Mouse (Mus musculus) liver, embryonic 11.5 days (tissue): ENCODE measurements around the gene Apex1. TPM values are rescaled to one million over a fixed set of nuclear protein-coding genes. Genes with fewer than 3 reads are reported as not detected.
"Not testable (repeated sequence)": the region's sequence is repeated elsewhere in the genome, so short reads cannot be mapped to it uniquely, and the experiment has no call there.

Source experiments
- ATAC-seq: fragments of 200-750 bp; cut with Nextera tagmentation; replicated peaks from 2 replicates; pipeline ENCODE4 v1.8.0; 2017; ENCODE audit warnings: moderate number of reproducible peaks, mild to moderate bottlenecking, moderate TSS enrichment, moderate library complexity; ENCODE audit not compliant: low FRiP score
- DNase-seq: peaks from one replicate; pipeline ENCODE4 v3.0.0-alpha.2; 2017; ENCODE audit warnings: low spot score
- H3K27ac ChIP-seq: fragments of 300-500 bp; sonication (generic); 2 replicates; pipeline ENCODE4 v1.5.1; 2014; ENCODE audit warnings: mild to moderate bottlenecking, low read depth, low read length, control low read depth
- H3K27me3 ChIP-seq: fragments of 300-500 bp; sonication (generic); replicated peaks from 2 replicates; pipeline ENCODE4 v1.6.1; 2014; ENCODE audit warnings: low read length, mixed read lengths; ENCODE audit not compliant: control insufficient read depth, insufficient read depth
- H3K36me3 ChIP-seq: fragments of 300-500 bp; sonication (generic); 2 replicates; pipeline ENCODE4 v1.6.1; 2014; ENCODE audit warnings: mild to moderate bottlenecking, low read length, moderate library complexity, mixed read lengths; ENCODE audit not compliant: control insufficient read depth, insufficient read depth
- H3K4me1 ChIP-seq: fragments of 300-500 bp; sonication (generic); replicated peaks from 2 replicates; pipeline ENCODE4 v1.6.1; 2014; ENCODE audit warnings: low read length, mixed read lengths; ENCODE audit not compliant: control insufficient read depth, insufficient read depth
- H3K4me2 ChIP-seq: fragments of 300-500 bp; sonication (generic); 2 replicates; pipeline ENCODE4 v1.6.1; 2014; ENCODE audit warnings: mild to moderate bottlenecking, control low read depth, moderate library complexity
- H3K4me3 ChIP-seq: fragments of 300-500 bp; sonication (generic); 2 replicates; pipeline ENCODE4 v1.5.1; 2014; ENCODE audit warnings: low read depth, low read length, control low read depth
- H3K9ac ChIP-seq: fragments of 300-500 bp; sonication (generic); 2 replicates; pipeline ENCODE4 v1.6.1; 2014; ENCODE audit warnings: low read depth, low read length, control low read depth
- H3K9me3 ChIP-seq: fragments of 300-500 bp; sonication (generic); 2 replicates; pipeline ENCODE4 v1.6.1; 2016; ENCODE audit warnings: low read length, inconsistent platforms, mixed read lengths; ENCODE audit not compliant: control insufficient read depth
- WGBS: fragments of 180-500 bp; shearing (Covaris S2); extraction: QIAGEN DNeasy Blood & Tissue Kit; methylation state at CpG from one replicate; pipeline ENCODE4 v1.1.7; 2014; 5-methylcytosine and 5-hydroxymethylcytosine counted together
- polyA plus RNA-seq: library from polyadenylated mRNA; unstranded; fragments of >200 nt; fragmentation: Nextera tagmentation; extraction: Ambion mirVana; gene quantifications from 2 replicates; pipeline ENCODE4 v1.2.1, GENCODE M21; 2014

Gene Apex1
- polyA plus RNA-seq, 1 experiment from 2014 or later: 251 TPM

GRCm38 (mm10) chr14:50973054-50973453, 48.3 kb downstream of the Apex1 start:
- not testable (repeated sequence) for H3K4me1 ChIP-seq, H3K4me3 ChIP-seq, H3K9ac ChIP-seq, H3K9me3 ChIP-seq, H3K27ac ChIP-seq, H3K4me2 ChIP-seq, ATAC-seq, H3K36me3 ChIP-seq, H3K27me3 ChIP-seq, DNase-seq
- WGBS: 86% methylated on average over 5 of the region's 5 CpGs

DNA sequence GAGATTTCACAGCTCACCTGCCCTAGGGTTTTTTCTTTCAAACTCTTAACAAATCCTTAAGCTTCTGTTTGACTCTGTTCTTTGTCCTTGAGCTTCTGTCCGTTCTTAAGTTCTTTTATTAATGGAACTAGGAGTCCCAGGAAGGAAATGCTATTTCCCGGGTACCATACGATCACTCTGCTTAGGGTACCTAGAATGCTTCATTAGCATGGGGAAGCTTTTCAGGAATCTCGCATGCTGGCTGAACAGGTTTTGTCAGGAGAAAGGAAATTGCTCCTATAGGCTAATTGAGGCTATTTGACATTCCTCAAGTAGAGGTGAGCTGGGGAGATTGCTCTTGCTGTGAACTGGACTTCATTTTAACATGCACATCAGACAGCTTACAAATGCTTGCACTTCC, 48.9 kb downstream of the Apex1 start:
- ATAC-seq (no peak), DNase-seq (no peak)
- no peaks in the 10 kb centered on the region for H3K36me3 ChIP-seq
- no peak overlapping the region for H3K4me3 ChIP-seq
- 58% methylated on average over 4 of the region's 4 CpGs for WGBS
- H3K9me3 ChIP-seq: no peaks in the 10 kb centered on the region
- H3K4me1 ChIP-seq: 0 out of 2 replicates have a peak, but pooled peaks cover 7% of the 10 kb centered on the region
- H3K27me3 ChIP-seq: no peaks in the 10 kb centered on the region
- H3K27ac ChIP-seq: no peak overlapping the region
- no peak overlapping the region for H3K4me2 ChIP-seq
- no peak overlapping the region for H3K9ac ChIP-seq

DNA sequence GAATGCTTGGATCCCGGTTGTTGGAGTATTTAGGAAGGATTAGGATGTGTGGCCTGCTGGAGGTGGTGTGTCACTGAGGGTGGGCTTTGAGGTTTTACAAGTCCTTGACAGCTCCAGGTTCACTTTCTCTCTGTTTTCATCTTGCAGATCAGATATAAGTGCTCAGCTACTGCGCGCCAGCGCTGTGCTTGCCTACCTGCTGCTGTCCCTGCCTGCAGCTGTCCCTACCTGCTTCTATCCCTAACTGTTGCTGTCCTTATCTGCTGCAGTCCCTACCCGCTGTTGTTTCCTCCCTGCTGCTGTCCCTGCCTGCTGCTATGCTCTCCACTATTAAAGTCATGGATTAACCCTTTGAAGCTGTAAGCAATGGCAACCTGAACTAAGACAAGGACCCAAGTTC, 50.2 kb downstream of the Apex1 start:
- H3K4me3 ChIP-seq: no peak overlapping the region
- no peak overlapping the region for H3K9ac ChIP-seq
- no peaks in the 10 kb centered on the region for H3K27me3 ChIP-seq
- no peak overlapping the region for H3K27ac ChIP-seq
- DNase-seq: no peak
- H3K4me1 ChIP-seq: 0 out of 2 replicates have a peak, but pooled peaks cover 5% of the 10 kb centered on the region
- no peak for ATAC-seq
- H3K4me2 ChIP-seq: no peak overlapping the region
- WGBS: 42% methylated on average over 5 of the region's 5 CpGs
- no peaks in the 10 kb centered on the region for H3K36me3 ChIP-seq
- no peaks in the 10 kb centered on the region for H3K9me3 ChIP-seq

- ATAC-seq: no peak
- WGBS: 37% methylated on average over 9 of the region's 9 CpGs
- H3K36me3 ChIP-seq: no peaks in the 10 kb centered on the region
Measured at GRCm38 (mm10) chr14:50976674-50977073, 51.9 kb downstream of the Apex1 start.

More at GRCm38 (mm10) chr14:50976674-50977073, 51.9 kb downstream of the Apex1 start:
- Histone ChIP-seq H3K4me2 (no peak overlapping the region; the same call in 1 of the 2 replicates), H3K4me1 (no peaks in the 10 kb centered on the region), H3K4me3 (no peak overlapping the region), H3K9me3 (no peaks in the 10 kb centered on the region), H3K27me3 (no peaks in the 10 kb centered on the region), H3K27ac (no peak overlapping the region), H3K9ac (no peak overlapping the region)
- no peak for DNase-seq

Other genes with a start within 250 kb of the Apex1 start
- gene Olfr747, start 231.8 kb upstream of the Apex1 start, polyA plus RNA-seq: not detected in 2 replicates
- not detected in 2 replicates for gene Olfr748, start 217.6 kb upstream of the Apex1 start, polyA plus RNA-seq
- gene Olfr749, start 179.9 kb upstream of the Apex1 start, polyA plus RNA-seq: not detected in 2 replicates
- 43.5 and 44.6 TPM in 2 replicates for gene Ttc5, start 139.4 kb upstream of the Apex1 start, polyA plus RNA-seq
- gene Ccnb1ip1, start 117.2 kb upstream of the Apex1 start, polyA plus RNA-seq: not detected in 2 replicates
- gene Parp2, start 117.1 kb upstream of the Apex1 start, polyA plus RNA-seq: 76.7 and 77.5 TPM in 2 replicates
- 4.6 and 5.5 TPM in 2 replicates for gene Tep1, start 54.4 kb upstream of the Apex1 start, polyA plus RNA-seq
- 0.34 and 0.47 TPM in 2 replicates for gene Klhl33, start 27.5 kb upstream of the Apex1 start, polyA plus RNA-seq
- gene Osgep, start 75 bp upstream of the Apex1 start, polyA plus RNA-seq: 116 and 119 TPM in 2 replicates
- gene Pip4p1, start 5.9 kb downstream of the Apex1 start, polyA plus RNA-seq: 36.9 and 42.2 TPM in 2 replicates
- gene Pnp, start 6.1 kb downstream of the Apex1 start, polyA plus RNA-seq: 86.7 and 87.7 TPM in 2 replicates
- gene Gm49342, start 19.5 kb downstream of the Apex1 start, polyA plus RNA-seq: not detected in 2 replicates
- 2.8 and 2.9 TPM in 2 replicates for gene Pnp2, start 31.0 kb downstream of the Apex1 start, polyA plus RNA-seq
- not detected in 2 replicates for gene Rnase10, start 82.8 kb downstream of the Apex1 start, polyA plus RNA-seq
- gene Rnase9, start 116.9 kb downstream of the Apex1 start, polyA plus RNA-seq: not detected in 2 replicates
- not detected in 2 replicates for gene Rnase11, start 125.2 kb downstream of the Apex1 start, polyA plus RNA-seq
- gene Rnase12, start 132.7 kb downstream of the Apex1 start, polyA plus RNA-seq: 1.4 and 1.6 TPM in 2 replicates
- not detected in 2 replicates for gene Olfr750, start 149.5 kb downstream of the Apex1 start, polyA plus RNA-seq
- gene Rnase4, start 166.1 kb downstream of the Apex1 start, polyA plus RNA-seq: 13.3 and 13.6 TPM in 2 replicates
- gene Ang, start 166.2 kb downstream of the Apex1 start, polyA plus RNA-seq: 3.6 and 4.0 TPM in 2 replicates
- gene Eddm3b, start 189.5 kb downstream of the Apex1 start, polyA plus RNA-seq: not detected in 2 replicates
- gene Rnase6, start 198.9 kb downstream of the Apex1 start, polyA plus RNA-seq: 3.2 and 4.2 TPM in 2 replicates
- gene Rnase1, start 221.8 kb downstream of the Apex1 start, polyA plus RNA-seq: not detected in 2 replicates
- not detected in 2 replicates for gene Rnase2b, start 237.3 kb downstream of the Apex1 start, polyA plus RNA-seq